Mouse (Mus musculus): ENCODE results near the gene Bean1.

GRCm38 (mm10) chr8:104247908-104248275, 77.7 kb downstream of the Bean1 start:
- no peak for TF ChIP-seq EP300 (IDR thresholded peaks at IDR 0.05)
- no peak for TF ChIP-seq CTCF (IDR thresholded peaks at IDR 0.05)

Data from lung, postnatal 0 days (tissue).